Mouse (Mus musculus): ENCODE results near the gene Atxn7l1. TPM values are rescaled to one million over a fixed set of nuclear protein-coding genes. Genes with fewer than 3 reads are reported as not detected.

Atxn7l1 gene
- polyA plus RNA-seq, 1 experiment from 2014 or later, result 42.0 TPM

DNA sequence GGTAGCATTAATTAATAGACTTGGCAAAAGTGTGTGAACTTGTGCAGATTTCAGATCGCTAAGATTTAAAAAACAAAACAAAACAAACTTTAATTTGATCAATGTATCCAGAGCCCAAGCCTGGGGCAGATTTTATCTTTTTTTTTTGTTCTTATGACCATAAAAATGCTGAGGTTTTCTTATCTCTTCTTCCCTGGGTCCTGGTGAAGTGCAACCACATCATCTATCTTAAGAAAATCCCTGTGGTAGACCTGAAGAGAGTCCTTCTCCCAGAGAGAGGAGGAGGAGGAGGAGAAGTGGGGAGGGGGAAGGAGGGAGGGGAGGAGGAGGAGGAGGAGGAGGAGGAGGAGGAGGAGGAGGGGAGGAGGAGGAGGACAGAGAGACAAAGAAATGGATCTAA, 78.5 kb downstream of the Atxn7l1 start:
- no peaks in the 10 kb centered on the region for H3K27me3 ChIP-seq
- DNase-seq (ENCODE audit: low read depth, low spot score) (no peak), ATAC-seq (no peak)
- CTCF ChIA-PET, result no interaction called here
- POLR2A ChIA-PET, result no interaction called here
- in situ Hi-C loops (cut with MboI; ENCODE audit: low pct_unique_long_range_greater_than_20kb), result no loop called here
- no peak for TF ChIP-seq CTCF (IDR thresholded peaks at IDR 0.05)

DNA sequence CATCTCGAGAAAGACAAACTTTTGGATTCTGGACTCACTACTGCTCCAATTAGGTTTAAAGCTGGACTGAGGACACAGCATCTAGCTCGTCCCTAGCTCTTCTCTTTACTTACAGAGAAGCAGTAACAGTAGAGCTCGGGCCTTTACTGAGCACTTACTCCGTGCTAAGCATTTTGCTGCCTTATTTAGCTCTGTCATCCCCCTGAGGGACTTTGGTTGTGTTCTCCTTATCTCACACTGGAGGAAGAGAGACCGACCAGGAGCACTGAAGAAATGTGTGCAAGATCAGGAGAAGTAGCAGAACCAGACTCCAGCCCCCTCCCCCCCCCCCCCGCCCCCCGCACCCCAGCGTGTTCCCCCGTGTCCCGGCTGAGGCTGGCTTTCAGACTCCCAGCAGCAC, 79.1 kb downstream of the Atxn7l1 start:
- no peaks in the 10 kb centered on the region for H3K27me3 ChIP-seq
- ChIA-PET POLR2A (no interaction called here), CTCF (no interaction called here)
- in situ Hi-C loops (cut with MboI; ENCODE audit: low pct_unique_long_range_greater_than_20kb), result no loop called here
- DNase-seq (ENCODE audit: low read depth, low spot score), result no peak
- no peak for TF ChIP-seq CTCF (IDR thresholded peaks at IDR 0.05)
- ATAC-seq, result no peak

DNA sequence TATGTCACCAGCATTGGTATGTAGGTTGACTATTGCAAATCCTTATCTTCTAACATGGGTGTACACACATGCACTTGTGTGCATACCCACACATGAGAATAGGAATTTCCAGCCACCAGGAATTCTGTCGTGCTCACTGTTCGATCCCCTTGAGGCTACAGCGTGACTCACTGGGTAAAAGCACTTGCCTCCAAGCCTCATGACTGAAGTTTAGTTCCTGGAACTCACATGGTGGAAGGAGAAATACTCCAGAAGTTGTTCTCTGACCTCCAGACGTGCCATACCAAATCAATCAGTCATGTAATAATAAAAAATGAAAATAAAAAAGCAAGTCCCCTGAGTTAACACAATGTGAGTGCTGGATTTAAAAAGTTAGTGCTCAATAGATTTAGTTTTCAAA, 87.8 kb downstream of the Atxn7l1 start:
- no peaks in the 10 kb centered on the region for H3K27me3 ChIP-seq
- DNase-seq (ENCODE audit: low read depth, low spot score), result peak; percentile 33
- in situ Hi-C loops (cut with MboI; ENCODE audit: low pct_unique_long_range_greater_than_20kb), result loop anchor here (5.0 kb wide), 1 partner anchor 33 kb away; no protein-coding TSS in a partner anchor
- ATAC-seq, result no peak
- ChIA-PET CTCF (no interaction called here), POLR2A (no interaction called here)
- TF ChIP-seq CTCF (IDR thresholded peaks at IDR 0.05), result no peak

DNA sequence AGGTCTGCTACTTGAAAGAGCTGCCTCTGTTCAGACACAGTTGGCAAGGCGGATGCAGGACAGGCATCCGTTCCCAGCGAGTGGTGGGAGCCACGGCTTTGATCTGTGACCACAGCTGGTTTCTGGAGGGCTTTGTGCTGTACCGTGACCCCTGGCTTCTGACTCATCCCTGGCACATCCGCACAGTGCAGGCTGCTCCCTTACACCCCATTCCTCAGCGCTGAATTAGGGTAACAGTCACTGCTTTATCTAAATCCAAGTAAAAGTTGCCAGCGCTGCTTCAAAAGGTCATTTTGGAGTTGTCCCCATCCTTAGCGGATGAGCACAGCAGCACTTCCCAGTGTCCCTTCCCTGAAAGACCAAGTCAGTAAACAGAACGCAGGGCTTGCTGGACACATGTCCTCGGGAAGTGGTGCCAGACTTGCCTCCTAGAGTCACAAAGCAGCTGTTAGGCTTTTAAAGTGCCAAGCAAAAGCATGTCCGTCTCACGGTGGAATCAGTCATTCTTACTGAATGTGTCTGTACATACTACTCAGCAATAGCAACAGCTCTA, 88.4 kb downstream of the Atxn7l1 start:
- DNase-seq (ENCODE audit: low read depth, low spot score) (peak; percentile 48), ATAC-seq (peak; percentile 74)
- no peak for TF ChIP-seq CTCF (IDR thresholded peaks at IDR 0.05)
- no peaks in the 10 kb centered on the region for H3K27me3 ChIP-seq
- in situ Hi-C loops (cut with MboI; ENCODE audit: low pct_unique_long_range_greater_than_20kb), result loop anchor here (5.0 kb wide), 1 partner anchor 34 kb away; no protein-coding TSS in a partner anchor
- ChIA-PET CTCF (no interaction called here), POLR2A (no interaction called here)

DNA sequence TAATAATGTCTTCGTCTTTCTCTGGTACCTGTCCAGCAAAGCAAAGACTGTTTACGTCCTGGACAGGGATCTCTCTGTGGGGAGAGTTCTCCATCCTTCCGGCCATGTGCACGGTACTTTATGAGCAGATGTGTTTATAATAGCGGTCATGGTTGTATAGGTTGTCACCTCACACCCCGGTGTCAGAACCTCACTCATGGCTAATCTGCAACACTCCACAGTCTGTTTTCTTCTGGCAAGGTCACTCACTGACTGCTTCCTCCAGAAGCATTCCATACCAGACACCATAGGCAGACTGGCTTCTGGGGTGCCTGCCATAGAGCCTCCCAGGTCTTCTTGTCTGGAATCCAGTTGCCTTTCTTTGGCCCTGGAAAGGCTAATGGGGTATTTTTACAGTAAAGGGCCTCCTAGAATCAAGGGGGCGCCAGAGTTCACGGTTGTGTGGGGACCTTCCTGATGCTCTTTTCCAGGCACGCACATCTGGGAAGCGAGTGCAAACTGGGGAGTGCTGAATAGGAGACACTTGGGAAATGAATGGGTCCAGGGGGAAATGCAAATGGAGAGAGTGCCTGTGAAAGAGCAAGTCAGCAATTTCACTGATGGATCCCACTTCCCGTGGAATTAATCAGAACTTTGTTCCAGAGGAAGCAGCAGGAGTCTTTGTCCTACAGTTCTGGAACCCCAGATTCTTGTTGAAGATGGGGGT, 89.0 kb downstream of the Atxn7l1 start:
- ChIA-PET POLR2A (no interaction called here), CTCF (no interaction called here)
- no peaks in the 10 kb centered on the region for H3K27me3 ChIP-seq
- in situ Hi-C loops (cut with MboI; ENCODE audit: low pct_unique_long_range_greater_than_20kb), result loop anchor here (5.0 kb wide), 1 partner anchor 34 kb away; no protein-coding TSS in a partner anchor
- ATAC-seq, result no peak
- no peak for DNase-seq (ENCODE audit: low read depth, low spot score)
- TF ChIP-seq CTCF (IDR thresholded peaks at IDR 0.05), result no peak

DNA sequence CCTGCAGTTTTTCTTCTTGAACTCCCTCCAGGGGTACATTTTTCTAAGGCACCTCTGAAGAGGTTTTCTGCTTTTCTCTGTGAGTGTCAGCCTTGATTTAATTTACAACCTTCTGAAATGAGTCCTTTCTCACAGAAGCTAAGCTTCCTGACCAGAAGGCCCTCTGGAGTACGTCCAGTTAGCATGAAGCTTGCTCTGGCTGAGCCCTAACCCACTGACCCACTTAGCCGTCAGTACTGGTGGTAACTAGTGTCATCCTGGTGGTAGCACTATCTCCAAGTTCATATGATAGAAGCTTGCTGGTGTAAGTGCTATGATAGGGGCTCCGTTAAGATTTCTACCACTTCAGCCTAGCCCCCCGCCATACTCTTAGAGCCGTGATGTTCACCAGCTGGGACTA, 89.6 kb downstream of the Atxn7l1 start:
- in situ Hi-C loops (cut with MboI; ENCODE audit: low pct_unique_long_range_greater_than_20kb), result loop anchor here (5.0 kb wide), 1 partner anchor 35 kb away; no protein-coding TSS in a partner anchor
- CTCF ChIA-PET, result no interaction called here
- POLR2A ChIA-PET, result no interaction called here

DNA sequence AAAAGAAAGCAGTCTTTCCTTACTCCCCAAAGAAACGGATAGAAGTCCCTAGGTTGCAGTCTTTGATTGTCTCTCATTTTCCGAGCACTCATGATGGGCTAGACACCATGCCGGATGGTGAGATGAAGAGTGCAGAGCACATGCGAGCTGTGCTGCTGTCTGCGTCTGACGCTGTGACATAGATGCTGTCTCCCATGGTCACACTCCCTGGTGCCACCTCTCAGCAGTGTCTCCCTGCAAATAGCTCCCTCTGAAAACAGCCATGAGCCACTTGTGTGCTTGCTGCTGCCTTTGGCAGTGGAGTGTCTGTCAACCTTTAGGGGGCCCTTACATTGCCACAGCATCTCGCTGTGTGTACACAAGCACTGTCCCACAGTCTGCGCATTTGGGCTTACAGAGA, 95.2 kb downstream of the Atxn7l1 start:
- in situ Hi-C loops (cut with MboI; ENCODE audit: low pct_unique_long_range_greater_than_20kb), result no loop called here
- POLR2A ChIA-PET, result no interaction called here
- no peak for ATAC-seq
- TF ChIP-seq CTCF (IDR thresholded peaks at IDR 0.05), result no peak
- no peaks in the 10 kb centered on the region for H3K27me3 ChIP-seq
- no peak for DNase-seq (ENCODE audit: low read depth, low spot score)
- CTCF ChIA-PET, result interaction anchor here (0.5 kb wide), 1 partner anchor 631 kb away, joined by 3 read pairs; no protein-coding TSS in a partner anchor

More for the DNA sequence above, 89.6 kb downstream of the Atxn7l1 start:
- no peaks in the 10 kb centered on the region for H3K27me3 ChIP-seq
- no peak for TF ChIP-seq CTCF (IDR thresholded peaks at IDR 0.05)
- ATAC-seq, result no peak
- DNase-seq (ENCODE audit: low read depth, low spot score), result no peak

DNA sequence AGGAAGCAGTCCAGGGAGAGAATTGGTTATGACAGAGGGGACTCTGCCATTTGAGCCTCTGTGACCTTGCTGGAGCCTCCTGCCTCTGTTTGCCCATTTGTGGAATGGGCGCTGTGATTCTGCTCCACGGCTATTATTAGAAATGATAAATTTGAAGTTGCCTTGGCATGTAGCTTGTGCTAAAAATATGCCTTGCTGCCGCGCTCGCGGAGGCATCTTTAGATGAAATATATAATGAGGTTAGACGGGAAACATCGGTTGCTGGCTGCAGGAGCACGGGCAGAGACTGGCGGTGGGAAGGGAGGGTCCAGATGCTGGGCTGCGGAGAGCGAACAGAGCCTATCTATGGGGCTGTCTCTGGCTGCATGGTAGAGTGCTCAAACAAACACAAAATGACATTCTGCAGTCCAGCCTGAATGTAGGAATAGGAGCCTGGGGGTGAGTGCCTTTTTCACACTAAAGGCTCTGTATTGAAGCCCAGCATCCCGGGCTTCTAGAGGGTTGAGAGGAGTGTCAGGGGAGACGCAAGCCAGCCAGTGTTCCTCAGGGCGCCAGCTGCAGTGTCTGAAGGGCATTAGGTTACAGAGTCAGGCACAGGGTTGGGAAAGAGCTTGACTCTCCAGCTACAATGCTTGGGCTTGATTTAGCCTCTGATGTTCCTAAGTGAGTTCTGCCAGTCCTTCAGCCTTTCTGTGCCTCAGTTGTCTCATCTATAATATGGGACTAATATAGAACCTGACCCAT, 96.8 kb downstream of the Atxn7l1 start:
- no peaks in the 10 kb centered on the region for H3K27me3 ChIP-seq
- no peak for ATAC-seq
- ChIA-PET CTCF (no interaction called here), POLR2A (no interaction called here)
- DNase-seq (ENCODE audit: low read depth, low spot score), result no peak
- in situ Hi-C loops (cut with MboI; ENCODE audit: low pct_unique_long_range_greater_than_20kb), result no loop called here
- TF ChIP-seq CTCF (IDR thresholded peaks at IDR 0.05), result no peak

DNA sequence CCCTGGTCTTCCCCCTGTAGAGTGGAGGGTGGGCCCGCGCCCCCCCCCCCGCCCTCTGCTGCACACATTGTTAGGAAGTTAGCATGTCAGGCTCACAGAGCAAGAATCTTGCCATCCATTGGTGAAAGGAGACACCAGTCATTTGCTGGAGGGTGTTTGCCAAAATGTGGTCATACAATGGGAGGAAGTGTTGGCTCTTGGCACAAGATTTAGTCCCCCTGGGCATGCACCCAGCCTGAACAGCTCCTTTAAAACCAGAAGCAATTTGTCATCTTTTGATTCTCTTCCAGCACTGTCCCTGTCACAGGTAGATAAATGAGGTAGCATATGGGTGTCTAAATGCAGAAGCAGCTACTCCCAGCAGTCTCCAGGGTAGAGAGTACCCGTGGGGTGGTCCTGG, 98.0 kb downstream of the Atxn7l1 start:
- H3K27me3 ChIP-seq, result no peaks in the 10 kb centered on the region
- ATAC-seq, result peak; percentile 70
- ChIA-PET CTCF (no interaction called here), POLR2A (no interaction called here)
- in situ Hi-C loops (cut with MboI; ENCODE audit: low pct_unique_long_range_greater_than_20kb), result no loop called here
- no peak for TF ChIP-seq CTCF (IDR thresholded peaks at IDR 0.05)
- DNase-seq (ENCODE audit: low read depth, low spot score), result no peak

DNA sequence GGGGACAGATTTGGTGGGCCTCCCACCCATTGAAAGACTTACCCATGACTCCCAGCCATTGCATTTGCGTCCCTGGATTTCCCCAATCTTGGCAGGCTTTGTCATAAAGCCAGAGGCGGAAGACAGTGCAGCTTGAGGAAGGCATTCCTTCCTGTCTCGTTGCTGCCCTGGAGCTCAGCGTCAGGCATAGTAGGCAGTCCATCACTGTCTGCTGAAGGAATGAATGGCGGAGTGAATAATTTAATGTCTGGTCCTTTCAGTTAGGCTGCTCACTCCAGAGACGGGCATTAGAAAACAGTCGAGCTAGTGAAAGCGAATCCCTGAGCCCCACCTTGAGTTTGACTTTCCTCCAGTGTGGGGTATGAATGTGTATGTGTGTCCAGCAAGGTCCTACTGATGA, 99.4 kb downstream of the Atxn7l1 start:
- POLR2A ChIA-PET, result no interaction called here
- DNase-seq (ENCODE audit: low read depth, low spot score), result no peak
- no peak for TF ChIP-seq CTCF (IDR thresholded peaks at IDR 0.05)
- ATAC-seq, result no peak
- CTCF ChIA-PET, result interaction anchor here (2.3 kb wide), 1 partner anchor 8 kb away, joined by 6 read pairs; no protein-coding TSS in a partner anchor
- H3K27me3 ChIP-seq, result no peaks in the 10 kb centered on the region
- in situ Hi-C loops (cut with MboI; ENCODE audit: low pct_unique_long_range_greater_than_20kb), result no loop called here

DNA sequence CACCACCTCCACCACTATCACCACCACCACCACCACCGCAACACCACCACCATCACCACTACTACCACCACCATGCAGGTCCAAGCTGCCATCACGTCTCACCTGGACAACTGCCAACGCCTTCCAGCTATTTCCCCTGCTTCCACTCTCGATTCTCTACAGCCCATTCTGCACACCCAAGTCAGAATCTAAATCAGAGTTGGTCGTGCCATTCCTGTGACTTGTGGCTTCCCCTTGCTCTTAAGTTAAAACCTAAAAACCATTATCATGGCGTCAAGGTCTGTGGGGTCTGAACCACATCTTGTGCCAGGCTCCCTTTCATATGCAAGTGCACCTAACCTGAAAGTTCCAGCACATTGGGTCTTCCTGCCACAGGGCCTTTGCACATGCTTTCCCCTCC, 102.7 kb downstream of the Atxn7l1 start:
- ChIA-PET CTCF (no interaction called here), POLR2A (no interaction called here)
- in situ Hi-C loops (cut with MboI; ENCODE audit: low pct_unique_long_range_greater_than_20kb), result no loop called here
- TF ChIP-seq CTCF (IDR thresholded peaks at IDR 0.05), result no peak
- ATAC-seq (no peak), DNase-seq (ENCODE audit: low read depth, low spot score) (no peak)
- H3K27me3 ChIP-seq, result no peaks in the 10 kb centered on the region
